Mouse (Mus musculus) limb, embryonic 13.5 days (tissue): ENCODE measurements around the gene Slc38a9. TPM values are rescaled to one million over a fixed set of nuclear protein-coding genes. Genes with fewer than 3 reads are reported as not detected.

Source experiments
- ATAC-seq: fragments of 200-750 bp; cut with Nextera tagmentation; 2 replicates; pipeline ENCODE4 v1.8.0; 2017; ENCODE audit warnings: low read depth, moderate number of reproducible peaks, moderate TSS enrichment; ENCODE audit not compliant: low FRiP score
- H3K27ac ChIP-seq: fragments of 300-500 bp; sonication (generic); 2 replicates; pipeline ENCODE4 v1.5.1; 2015; ENCODE audit warnings: inconsistent platforms, mild to moderate bottlenecking, moderate library complexity
- H3K27me3 ChIP-seq: fragments of 300-500 bp; sonication (generic); 2 replicates; pipeline ENCODE4 v1.6.1; 2015; ENCODE audit warnings: mild to moderate bottlenecking, inconsistent platforms
- H3K36me3 ChIP-seq: fragments of 300-500 bp; sonication (generic); 2 replicates; pipeline ENCODE4 v1.6.1; 2015; ENCODE audit warnings: inconsistent platforms, mild to moderate bottlenecking, moderate library complexity
- H3K4me1 ChIP-seq: fragments of 300-500 bp; sonication (generic); 2 replicates; pipeline ENCODE4 v1.6.1; 2015; ENCODE audit warnings: inconsistent platforms
- H3K4me2 ChIP-seq: fragments of 300-500 bp; sonication (generic); replicated peaks from 2 replicates; pipeline ENCODE4 v1.6.1; 2015; ENCODE audit warnings: inconsistent platforms, mild to moderate bottlenecking, moderate library complexity
- H3K4me3 ChIP-seq: fragments of 300-500 bp; sonication (generic); 2 replicates; pipeline ENCODE4 v1.5.1; 2015; ENCODE audit warnings: moderate library complexity, mild to moderate bottlenecking, inconsistent platforms
- H3K9ac ChIP-seq: fragments of 300-500 bp; sonication (generic); 2 replicates; pipeline ENCODE4 v1.6.1; 2015; ENCODE audit warnings: mild to moderate bottlenecking, inconsistent platforms
- H3K9me3 ChIP-seq: fragments of 300-500 bp; sonication (generic); 2 replicates; pipeline ENCODE4 v1.6.1; 2016; ENCODE audit warnings: inconsistent platforms
- WGBS: fragments of 180-500 bp; shearing (Covaris S2); methylation state at CpG from one replicate; pipeline ENCODE4 v1.1.7; 2015; 5-methylcytosine and 5-hydroxymethylcytosine counted together
- polyA plus RNA-seq: library from polyadenylated mRNA; unstranded; fragments of >200 nt; fragmentation: Nextera tagmentation; extraction: Ambion mirVana; gene quantifications from 2 replicates; pipeline ENCODE4 v1.2.1, GENCODE M21; 2015

The Slc38a9 gene
- polyA plus RNA-seq, 1 experiment from 2014 or later: 17.8 TPM

DNA sequence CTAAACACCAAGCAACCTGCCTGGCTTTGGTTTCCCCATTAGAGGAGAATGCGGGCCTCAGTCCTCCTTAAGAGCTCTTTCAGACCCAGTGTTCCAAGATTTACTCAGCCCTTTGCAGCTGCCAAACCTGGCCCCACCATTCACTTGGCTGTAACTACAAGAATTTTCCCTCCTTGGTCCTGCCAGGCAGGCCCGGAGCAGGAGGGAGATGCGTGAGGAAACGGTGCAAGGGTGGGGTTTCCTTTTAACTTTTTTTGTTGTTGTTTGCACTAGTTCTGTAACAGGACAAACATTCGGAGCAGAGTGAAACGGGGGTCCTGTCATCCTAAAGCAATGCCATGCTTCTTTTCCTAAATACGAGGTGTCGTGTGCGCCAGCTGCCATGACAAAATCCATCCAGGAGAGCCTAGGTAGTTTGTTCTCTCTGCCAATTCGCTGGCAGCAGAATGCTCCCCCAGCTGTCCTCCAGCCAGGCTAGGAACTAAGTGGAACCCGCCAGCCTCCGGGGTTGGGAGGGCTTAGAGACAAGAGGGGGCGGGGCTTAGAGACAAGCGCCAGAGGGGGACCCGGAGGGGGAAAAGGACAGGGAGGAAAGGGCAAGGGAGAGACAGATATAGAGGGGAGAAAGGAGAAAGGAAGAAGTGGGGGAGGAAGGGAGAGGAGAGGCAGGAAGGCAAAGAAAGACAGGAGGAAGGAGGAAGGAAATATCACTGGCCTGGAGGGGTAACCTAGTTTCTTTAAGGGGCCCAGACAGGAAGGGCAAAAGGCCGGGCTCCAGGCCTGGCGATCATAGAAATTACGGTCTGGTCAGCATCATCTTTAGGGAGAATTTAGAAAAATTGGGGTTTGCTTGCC is 91.1 kb downstream of the Slc38a9 start:
- Histone ChIP-seq H3K9me3 (no peaks in the 10 kb centered on the region), H3K27me3 (no peaks in the 10 kb centered on the region), H3K36me3 (no peaks in the 10 kb centered on the region), H3K9ac (peak overlapping the region; percentile 35; the same call in 1 of the 2 replicates), H3K27ac (peak overlapping the region; percentile 83), H3K4me1 (peaks cover 43% of the 10 kb centered on the region), H3K4me3 (no peak overlapping the region; the same call in 1 of the 2 replicates), H3K4me2 (peak overlapping the region; percentile 48)
- WGBS: 29% methylated on average over 18 of the region's 18 CpGs
- peak; percentile 70 for ATAC-seq

DNA sequence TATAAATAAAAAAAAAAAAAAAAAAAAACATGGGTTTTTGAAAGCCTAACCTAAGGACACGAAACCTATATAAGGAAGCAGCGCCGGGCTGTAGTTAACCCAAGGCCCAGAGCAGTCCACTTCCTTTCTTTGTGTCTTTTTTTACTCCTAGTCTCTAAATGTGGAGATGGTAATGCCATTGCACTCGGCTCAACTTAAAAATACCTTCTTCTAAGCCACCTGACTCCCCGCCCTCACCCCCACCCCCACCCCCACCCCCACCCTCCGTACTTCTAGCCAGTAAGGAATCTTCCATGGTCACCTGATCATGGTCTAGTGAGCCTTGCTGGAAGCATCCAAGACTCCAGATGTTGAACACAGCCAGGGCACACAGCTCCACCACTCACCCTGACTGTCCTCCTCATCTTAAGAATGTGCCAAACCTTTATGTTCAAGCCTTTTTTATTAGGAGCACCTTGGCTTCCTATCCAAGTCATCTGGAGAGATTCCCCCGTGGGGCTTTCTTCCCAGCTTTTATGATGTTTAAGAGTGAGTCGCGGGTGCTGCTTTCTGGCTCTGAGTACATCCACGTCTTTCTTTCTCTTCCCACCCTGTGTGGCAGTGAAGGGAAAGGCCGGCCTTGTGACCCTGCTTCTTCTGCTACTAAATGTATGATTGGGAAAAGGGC is 91.9 kb downstream of the Slc38a9 start:
- Histone ChIP-seq H3K36me3 (no peaks in the 10 kb centered on the region), H3K27ac (peak overlapping the region; percentile 83), H3K9me3 (no peaks in the 10 kb centered on the region), H3K4me3 (no peak overlapping the region), H3K9ac (no peak overlapping the region), H3K4me1 (peaks cover 40% of the 10 kb centered on the region), H3K27me3 (no peaks in the 10 kb centered on the region), H3K4me2 (no peak overlapping the region)
- peak; percentile 33; the same call in 1 of the 2 replicates for ATAC-seq
- WGBS: 56% methylated on average over 11 of the region's 11 CpGs

DNA sequence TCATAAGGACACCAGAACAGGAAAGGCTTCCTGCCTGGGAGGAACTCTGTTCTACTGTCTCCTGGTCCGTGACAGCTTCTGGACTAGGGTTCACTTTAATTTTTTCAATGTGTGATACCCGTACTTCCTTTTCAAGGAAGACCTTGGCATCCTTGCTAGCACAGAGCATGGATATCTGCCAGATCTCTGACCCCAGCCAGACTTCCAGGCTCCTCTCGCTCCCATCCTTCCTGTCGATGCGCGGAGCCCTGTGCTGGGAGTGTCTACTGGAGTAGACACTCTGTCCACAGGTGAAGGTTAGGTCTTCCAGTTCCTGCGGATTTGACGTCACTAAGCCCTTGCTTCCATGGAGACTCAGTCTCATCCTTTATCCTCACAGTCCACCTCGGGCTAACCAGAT is 93.0 kb downstream of the Slc38a9 start:
- Histone ChIP-seq H3K4me1 (peaks cover 42% of the 10 kb centered on the region), H3K4me2 (no peak overlapping the region), H3K4me3 (no peak overlapping the region), H3K27ac (no peak overlapping the region), H3K36me3 (no peaks in the 10 kb centered on the region), H3K9me3 (no peaks in the 10 kb centered on the region), H3K9ac (no peak overlapping the region), H3K27me3 (no peaks in the 10 kb centered on the region)
- ATAC-seq: no peak
- whole genome bisulfite sequencing: 81% methylated on average over 9 of the region's 9 CpGs

DNA sequence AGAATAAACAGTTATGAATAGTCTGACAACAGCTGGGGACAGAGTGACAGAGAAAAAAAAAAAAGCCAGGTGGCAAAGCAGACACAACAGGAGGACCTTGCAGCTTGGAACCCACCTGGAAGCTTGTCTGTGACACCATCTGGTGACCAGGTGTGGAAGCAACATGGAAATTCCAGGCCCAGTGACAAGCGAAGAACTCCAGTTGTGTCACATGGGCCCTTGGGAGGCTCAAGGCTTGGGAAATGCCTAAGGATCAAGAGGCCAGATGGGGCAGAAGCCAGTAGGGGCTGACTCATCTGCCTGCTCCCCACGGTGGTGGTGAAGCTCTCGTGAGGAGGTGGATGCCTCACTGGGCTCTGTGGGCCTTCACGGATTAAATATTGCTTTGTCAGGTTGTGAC is 94.3 kb downstream of the Slc38a9 start:
- no peaks in the 10 kb centered on the region for H3K27me3 ChIP-seq
- peak overlapping the region; percentile 75; the same call in 1 of the 2 replicates for H3K27ac ChIP-seq
- WGBS: 48% methylated on average over 4 of the region's 4 CpGs
- ATAC-seq: no peak
- H3K9ac ChIP-seq: no peak overlapping the region
- no peaks in the 10 kb centered on the region for H3K36me3 ChIP-seq
- no peak overlapping the region for H3K4me3 ChIP-seq
- no peaks in the 10 kb centered on the region for H3K9me3 ChIP-seq
- H3K4me2 ChIP-seq: no peak overlapping the region
- H3K4me1 ChIP-seq: peaks cover 55% of the 10 kb centered on the region

DNA sequence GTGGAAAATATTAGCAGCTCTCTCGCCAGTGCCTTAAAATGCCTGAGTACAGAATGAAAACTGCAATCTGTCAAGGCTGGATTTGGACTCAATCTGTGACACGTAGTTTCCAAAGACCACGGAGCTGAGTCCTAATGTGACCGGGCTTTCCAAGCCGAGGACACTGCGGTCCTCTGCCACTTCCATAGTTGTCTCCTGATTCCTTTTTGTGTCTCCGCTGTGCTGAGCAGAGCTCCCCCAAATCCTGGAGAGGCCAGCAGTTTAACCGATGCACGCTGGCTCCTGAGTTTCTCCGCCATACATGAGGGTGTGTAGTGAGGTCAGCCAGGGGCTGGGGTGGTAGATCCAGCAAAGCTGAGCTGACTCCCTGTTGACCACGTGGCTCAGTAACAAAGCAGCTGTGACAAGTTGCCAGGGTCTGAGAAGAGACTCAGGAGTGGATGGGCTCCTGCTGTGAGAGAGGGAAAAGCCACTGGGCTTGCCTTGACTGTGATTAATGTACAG is 95.0 kb downstream of the Slc38a9 start:
- no peak for ATAC-seq
- Histone ChIP-seq H3K27ac (peak overlapping the region; percentile 75), H3K9ac (peak overlapping the region; percentile 32; the same call in 1 of the 2 replicates), H3K27me3 (no peaks in the 10 kb centered on the region), H3K4me3 (no peak overlapping the region), H3K4me2 (peak overlapping the region; percentile 31), H3K36me3 (no peaks in the 10 kb centered on the region), H3K4me1 (peaks cover 62% of the 10 kb centered on the region), H3K9me3 (no peaks in the 10 kb centered on the region)
- WGBS: 44% methylated on average over 11 of the region's 11 CpGs

DNA sequence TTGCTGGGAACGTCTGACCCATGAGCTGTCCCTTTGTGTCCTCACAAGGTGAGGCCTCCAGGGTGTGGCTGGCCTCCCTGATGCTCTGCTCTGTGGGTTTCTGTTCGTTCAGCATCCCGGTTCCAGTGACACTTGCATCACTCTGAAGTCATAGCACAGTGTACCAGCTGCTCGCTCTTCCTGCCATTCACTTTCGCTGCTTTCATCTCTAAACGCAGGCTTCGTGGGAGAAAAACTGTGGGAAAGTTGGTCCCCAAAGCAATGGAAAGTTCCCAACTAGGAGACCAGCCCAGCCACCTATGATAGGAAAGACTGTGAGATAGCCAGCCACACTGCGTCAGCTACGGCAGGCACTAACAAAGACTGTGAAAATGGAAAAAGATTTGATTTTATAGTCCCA is 96.8 kb downstream of the Slc38a9 start:
- no peaks in the 10 kb centered on the region for H3K36me3 ChIP-seq
- no peak overlapping the region for H3K4me2 ChIP-seq
- 84% methylated on average over 9 of the region's 9 CpGs for WGBS
- no peak overlapping the region for H3K9ac ChIP-seq
- no peak overlapping the region for H3K4me3 ChIP-seq
- H3K9me3 ChIP-seq: no peaks in the 10 kb centered on the region
- no peak overlapping the region for H3K27ac ChIP-seq
- no peak for ATAC-seq
- peaks cover 54% of the 10 kb centered on the region for H3K4me1 ChIP-seq
- H3K27me3 ChIP-seq: no peaks in the 10 kb centered on the region

DNA sequence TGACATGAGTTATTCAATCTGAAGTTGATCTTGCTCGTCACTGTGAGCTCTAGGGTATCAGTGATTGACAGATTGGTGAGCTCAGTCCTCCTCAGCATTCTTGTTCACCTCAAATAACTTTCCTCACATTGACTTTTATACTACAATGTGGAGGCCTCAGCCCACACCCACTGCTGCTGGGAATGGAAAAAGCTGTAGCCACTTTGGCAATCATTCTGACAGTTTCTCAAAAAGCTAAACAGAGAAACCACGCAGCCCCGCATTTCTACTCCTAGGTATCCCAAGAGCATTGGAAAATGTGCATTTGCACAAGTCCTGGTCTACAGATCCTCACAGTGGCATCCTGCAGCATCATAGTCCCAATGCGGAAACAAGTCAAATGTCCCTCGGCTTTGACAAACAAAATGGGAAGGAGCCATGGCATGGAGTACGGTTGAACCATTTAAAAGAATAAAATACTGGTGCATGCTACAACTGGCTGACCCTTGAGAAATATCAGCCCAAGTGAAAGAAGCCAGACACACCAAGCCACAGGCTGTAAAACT is 98.1 kb downstream of the Slc38a9 start:
- Histone ChIP-seq H3K36me3 (no peaks in the 10 kb centered on the region), H3K27ac (peak overlapping the region; percentile 7; the same call in 1 of the 2 replicates), H3K4me3 (no peak overlapping the region), H3K27me3 (no peaks in the 10 kb centered on the region), H3K4me2 (no peak overlapping the region), H3K9ac (no peak overlapping the region), H3K4me1 (peaks cover 59% of the 10 kb centered on the region), H3K9me3 (no peaks in the 10 kb centered on the region)
- ATAC-seq: no peak
- 64% methylated on average over 6 of the region's 6 CpGs for WGBS

DNA sequence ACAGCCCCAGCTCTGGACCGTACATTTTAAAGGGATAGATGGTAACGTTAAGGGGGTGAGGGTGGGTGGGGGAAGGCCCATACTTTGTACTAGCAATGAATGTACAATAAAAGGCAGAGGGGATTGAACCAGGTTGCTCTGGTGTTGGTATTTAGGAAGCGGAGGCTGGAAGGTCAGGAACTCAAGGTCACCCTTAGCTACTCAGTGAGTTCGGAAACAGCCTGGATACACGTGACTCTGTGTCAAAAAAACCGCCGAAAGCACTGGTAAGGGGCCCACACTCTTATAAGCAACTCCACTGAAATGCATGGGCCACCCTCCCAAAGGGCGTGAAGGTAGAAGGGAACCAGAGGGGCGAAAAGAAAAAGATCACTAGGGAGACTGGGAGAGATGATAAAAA is 98.8 kb downstream of the Slc38a9 start:
- peaks cover 59% of the 10 kb centered on the region for H3K4me1 ChIP-seq
- H3K27ac ChIP-seq: peak overlapping the region; percentile 28; the same call in 1 of the 2 replicates

DNA sequence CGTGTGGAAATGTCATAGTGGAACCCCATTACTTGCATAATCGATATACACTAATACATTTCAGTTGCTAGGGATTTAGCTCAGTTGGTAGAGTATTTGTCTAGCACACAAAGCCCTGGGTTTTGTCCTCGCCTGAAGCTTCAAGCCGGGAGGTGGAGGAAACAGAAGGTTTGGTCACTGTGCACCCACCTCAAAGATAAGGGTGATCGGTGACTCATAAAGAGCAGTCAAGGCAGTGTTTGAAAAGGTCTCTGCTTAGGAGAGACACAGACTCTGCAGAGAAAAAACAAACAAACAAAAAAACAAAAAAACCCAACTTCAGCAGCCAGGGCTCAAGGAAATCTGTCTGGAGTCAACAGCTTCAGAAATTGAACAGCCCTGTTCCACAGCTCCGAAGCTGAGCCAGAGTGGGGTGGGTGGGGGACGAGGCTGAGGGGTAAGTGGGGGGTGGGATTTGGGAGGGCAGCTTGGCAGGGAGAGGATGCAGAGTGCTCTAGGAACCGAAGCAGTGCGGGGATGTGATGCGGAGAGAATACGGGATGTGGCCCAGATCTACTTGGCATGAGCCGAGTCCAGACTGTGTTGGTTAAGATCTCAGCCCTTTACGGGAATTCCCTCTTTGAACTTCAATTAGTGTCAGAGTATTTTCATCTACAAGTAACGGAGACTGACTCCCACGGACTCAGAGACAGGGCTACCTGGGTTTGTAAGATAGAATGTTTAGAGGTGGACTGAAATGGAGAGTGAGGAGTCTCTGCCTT is 99.4 kb downstream of the Slc38a9 start:
- H3K27ac ChIP-seq: no peak overlapping the region
- peaks cover 54% of the 10 kb centered on the region for H3K4me1 ChIP-seq
- WGBS: 55% methylated on average over 15 of the region's 15 CpGs
- no peaks in the 10 kb centered on the region for H3K36me3 ChIP-seq
- H3K4me3 ChIP-seq: no peak overlapping the region
- H3K4me2 ChIP-seq: no peak overlapping the region
- no peak for ATAC-seq
- no peaks in the 10 kb centered on the region for H3K27me3 ChIP-seq
- no peak overlapping the region for H3K9ac ChIP-seq
- H3K9me3 ChIP-seq: no peaks in the 10 kb centered on the region

More for the DNA sequence above, 98.8 kb downstream of the Slc38a9 start:
- WGBS: 57% methylated on average over 9 of the region's 9 CpGs
- Histone ChIP-seq H3K36me3 (no peaks in the 10 kb centered on the region), H3K9me3 (no peaks in the 10 kb centered on the region), H3K4me3 (no peak overlapping the region), H3K27me3 (no peaks in the 10 kb centered on the region), H3K9ac (no peak overlapping the region), H3K4me2 (no peak overlapping the region)
- no peak for ATAC-seq

DNA sequence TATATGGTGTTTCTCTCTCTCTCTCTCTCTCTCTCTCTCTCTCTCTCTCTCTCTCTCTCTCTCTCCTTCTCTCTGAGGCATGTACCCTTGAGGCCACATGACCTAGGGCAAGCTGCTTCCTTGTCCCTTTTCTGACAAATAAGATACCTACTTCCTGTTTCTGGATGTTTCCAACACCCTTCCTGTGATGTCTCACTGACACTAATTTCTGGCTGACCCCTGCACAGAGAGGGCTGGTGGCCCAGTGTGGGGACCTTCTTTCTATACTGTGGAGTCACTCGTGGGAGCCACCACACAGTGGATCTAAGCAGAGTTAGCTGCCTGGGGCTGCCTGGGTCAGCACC is 100.0 kb downstream of the Slc38a9 start:
- no peak for ATAC-seq
- Histone ChIP-seq H3K27ac (no peak overlapping the region), H3K4me2 (no peak overlapping the region), H3K27me3 (no peaks in the 10 kb centered on the region), H3K4me3 (no peak overlapping the region), H3K36me3 (no peaks in the 10 kb centered on the region), H3K4me1 (peaks cover 49% of the 10 kb centered on the region), H3K9ac (no peak overlapping the region), H3K9me3 (no peaks in the 10 kb centered on the region)
- WGBS: 32% methylated on average over 1 of the region's 1 CpGs

DNA sequence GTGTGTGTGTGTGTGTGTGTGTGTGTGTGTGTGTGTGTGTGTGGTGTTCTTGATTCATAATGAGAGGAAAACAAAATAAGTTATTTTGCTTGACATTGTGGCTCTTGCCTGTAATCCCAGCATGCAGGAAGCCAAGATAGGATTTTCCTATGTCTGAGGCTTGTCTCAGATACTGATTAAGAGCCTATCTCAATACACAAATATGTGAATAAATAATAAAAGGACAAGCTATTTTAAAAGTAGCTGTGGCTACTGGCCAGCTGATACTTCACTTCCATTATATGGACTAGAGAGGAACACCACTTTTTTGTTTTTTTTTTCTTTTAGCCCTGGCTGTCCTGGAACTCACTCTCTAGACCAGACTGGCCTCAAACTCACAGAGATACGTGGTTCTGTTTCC is 101.2 kb downstream of the Slc38a9 start:
- Histone ChIP-seq H3K4me1 (peaks cover 42% of the 10 kb centered on the region), H3K9ac (no peak overlapping the region), H3K4me2 (no peak overlapping the region), H3K4me3 (no peak overlapping the region), H3K9me3 (0 out of 2 replicates have a peak, but pooled peaks cover 5% of the 10 kb centered on the region), H3K27ac (no peak overlapping the region), H3K27me3 (no peaks in the 10 kb centered on the region), H3K36me3 (no peaks in the 10 kb centered on the region)
- ATAC-seq: no peak
- 50% methylated on average over 1 of the region's 1 CpGs for WGBS
